Mouse (Mus musculus): ENCODE data around the gene Rtp2. TPM values are rescaled to one million over a fixed set of nuclear protein-coding genes. Genes with fewer than 3 reads are reported as not detected.

The Rtp2 gene
- polyA plus RNA-seq, 1 experiment from 2014 or later = not detected

- no peak overlapping the region for H3K4me3 ChIP-seq (ENCODE audit: low read length)
- H3K36me3 ChIP-seq (ENCODE audit: control insufficient read depth, insufficient read depth, low read length) = peaks cover 3% of the 10 kb centered on the region; the same call in 1 of the 2 replicates
- no peak overlapping the region for H3K4me2 ChIP-seq (ENCODE audit: low read length)
- no peak overlapping the region for H3K9ac ChIP-seq (ENCODE audit: low read depth, low read length)
- no peak overlapping the region for H3K27ac ChIP-seq (ENCODE audit: low read depth, low read length)
- H3K9me3 ChIP-seq (ENCODE audit: control insufficient read depth, low read length) = no peaks in the 10 kb centered on the region
- H3K4me1 ChIP-seq (ENCODE audit: control insufficient read depth, insufficient read depth, low read depth, low read length) = no peaks in the 10 kb centered on the region
- 76% methylated on average over 20 of the region's 20 CpGs for WGBS
- H3K27me3 ChIP-seq (replicated peaks; ENCODE audit: control insufficient read depth, insufficient read depth, low read length) = no peaks in the 10 kb centered on the region
- ATAC-seq = no peak
Observed at GRCm38 (mm10) chr16:23972126-23972740, 40.0 kb upstream of the Rtp2 start.

GRCm38 (mm10) chr16:23969919-23970318 lies 37.7 kb upstream of the Rtp2 start:
- Histone ChIP-seq H3K27ac (ENCODE audit: low read depth, low read length) (no peak overlapping the region), H3K36me3 (ENCODE audit: control insufficient read depth, insufficient read depth, low read length) (peaks cover 3% of the 10 kb centered on the region; the same call in 1 of the 2 replicates), H3K4me2 (ENCODE audit: low read length) (no peak overlapping the region), H3K27me3 (replicated peaks; ENCODE audit: control insufficient read depth, insufficient read depth, low read length) (no peaks in the 10 kb centered on the region), H3K4me1 (ENCODE audit: control insufficient read depth, insufficient read depth, low read depth, low read length) (no peaks in the 10 kb centered on the region), H3K9ac (ENCODE audit: low read depth, low read length) (no peak overlapping the region), H3K9me3 (ENCODE audit: control insufficient read depth, low read length) (no peaks in the 10 kb centered on the region), H3K4me3 (ENCODE audit: low read length) (no peak overlapping the region)
- ATAC-seq = no peak
- 72% methylated on average over 14 of the region's 14 CpGs for WGBS

GRCm38 (mm10) chr16:23968888-23969287 lies 36.7 kb upstream of the Rtp2 start:
- Histone ChIP-seq H3K36me3 (ENCODE audit: control insufficient read depth, insufficient read depth, low read length) (peaks cover 3% of the 10 kb centered on the region; the same call in 1 of the 2 replicates), H3K4me1 (ENCODE audit: control insufficient read depth, insufficient read depth, low read depth, low read length) (no peaks in the 10 kb centered on the region), H3K4me3 (ENCODE audit: low read length) (no peak overlapping the region), H3K27ac (ENCODE audit: low read depth, low read length) (no peak overlapping the region), H3K27me3 (replicated peaks; ENCODE audit: control insufficient read depth, insufficient read depth, low read length) (no peaks in the 10 kb centered on the region), H3K9me3 (ENCODE audit: control insufficient read depth, low read length) (no peaks in the 10 kb centered on the region), H3K9ac (ENCODE audit: low read depth, low read length) (no peak overlapping the region), H3K4me2 (ENCODE audit: low read length) (no peak overlapping the region)
- ATAC-seq = no peak
- 89% methylated on average over 4 of the region's 4 CpGs for WGBS

- Histone ChIP-seq H3K27ac (ENCODE audit: low read depth, low read length) (no peak overlapping the region), H3K27me3 (replicated peaks; ENCODE audit: control insufficient read depth, insufficient read depth, low read length) (no peaks in the 10 kb centered on the region), H3K36me3 (ENCODE audit: control insufficient read depth, insufficient read depth, low read length) (peaks cover 3% of the 10 kb centered on the region; the same call in 1 of the 2 replicates), H3K9ac (ENCODE audit: low read depth, low read length) (no peak overlapping the region), H3K4me1 (ENCODE audit: control insufficient read depth, insufficient read depth, low read depth, low read length) (no peaks in the 10 kb centered on the region), H3K4me3 (ENCODE audit: low read length) (no peak overlapping the region), H3K4me2 (ENCODE audit: low read length) (no peak overlapping the region), H3K9me3 (ENCODE audit: control insufficient read depth, low read length) (no peaks in the 10 kb centered on the region)
- 81% methylated on average over 7 of the region's 7 CpGs for WGBS
- ATAC-seq = no peak
Observed at GRCm38 (mm10) chr16:23967301-23967700, 35.1 kb upstream of the Rtp2 start.

- Histone ChIP-seq H3K9me3 (ENCODE audit: control insufficient read depth, low read length) (no peaks in the 10 kb centered on the region), H3K9ac (ENCODE audit: low read depth, low read length) (no peak overlapping the region), H3K27me3 (replicated peaks; ENCODE audit: control insufficient read depth, insufficient read depth, low read length) (no peaks in the 10 kb centered on the region), H3K4me2 (ENCODE audit: low read length) (no peak overlapping the region), H3K27ac (ENCODE audit: low read depth, low read length) (no peak overlapping the region), H3K4me3 (ENCODE audit: low read length) (no peak overlapping the region), H3K4me1 (ENCODE audit: control insufficient read depth, insufficient read depth, low read depth, low read length) (no peaks in the 10 kb centered on the region), H3K36me3 (ENCODE audit: control insufficient read depth, insufficient read depth, low read length) (peaks cover 3% of the 10 kb centered on the region; the same call in 1 of the 2 replicates)
- 94% methylated on average over 14 of the region's 14 CpGs for WGBS
- no peak for ATAC-seq
Observed at GRCm38 (mm10) chr16:23966066-23966465, 33.9 kb upstream of the Rtp2 start.

GRCm38 (mm10) chr16:23964706-23965367 lies 32.6 kb upstream of the Rtp2 start:
- 0 out of 2 replicates have a peak, but pooled peaks have one; percentile 15 for ATAC-seq
- Histone ChIP-seq H3K36me3 (ENCODE audit: control insufficient read depth, insufficient read depth, low read length) (peaks cover 3% of the 10 kb centered on the region; the same call in 1 of the 2 replicates), H3K4me2 (ENCODE audit: low read length) (no peak overlapping the region), H3K4me3 (ENCODE audit: low read length) (no peak overlapping the region), H3K9ac (ENCODE audit: low read depth, low read length) (no peak overlapping the region), H3K9me3 (ENCODE audit: control insufficient read depth, low read length) (no peaks in the 10 kb centered on the region), H3K4me1 (ENCODE audit: control insufficient read depth, insufficient read depth, low read depth, low read length) (no peaks in the 10 kb centered on the region), H3K27me3 (replicated peaks; ENCODE audit: control insufficient read depth, insufficient read depth, low read length) (no peaks in the 10 kb centered on the region), H3K27ac (ENCODE audit: low read depth, low read length) (no peak overlapping the region)
- WGBS = 73% methylated on average over 14 of the region's 14 CpGs

- no peak overlapping the region for H3K4me2 ChIP-seq (ENCODE audit: low read length)
- H3K27me3 ChIP-seq (replicated peaks; ENCODE audit: control insufficient read depth, insufficient read depth, low read length) = no peaks in the 10 kb centered on the region
- H3K9ac ChIP-seq (ENCODE audit: low read depth, low read length) = no peak overlapping the region
- WGBS = 49% methylated on average over 22 of the region's 22 CpGs
- peak; percentile 79 for ATAC-seq
- H3K9me3 ChIP-seq (ENCODE audit: control insufficient read depth, low read length) = no peaks in the 10 kb centered on the region
- H3K36me3 ChIP-seq (ENCODE audit: control insufficient read depth, insufficient read depth, low read length) = peaks cover 3% of the 10 kb centered on the region; the same call in 1 of the 2 replicates
- no peaks in the 10 kb centered on the region for H3K4me1 ChIP-seq (ENCODE audit: control insufficient read depth, insufficient read depth, low read depth, low read length)
- no peak overlapping the region for H3K4me3 ChIP-seq (ENCODE audit: low read length)
- no peak overlapping the region for H3K27ac ChIP-seq (ENCODE audit: low read depth, low read length)
Observed at GRCm38 (mm10) chr16:23963896-23964668, 31.9 kb upstream of the Rtp2 start.

- H3K4me3 ChIP-seq (ENCODE audit: low read length) = no peak overlapping the region
- no peak overlapping the region for H3K27ac ChIP-seq (ENCODE audit: low read depth, low read length)
- no peak overlapping the region for H3K4me2 ChIP-seq (ENCODE audit: low read length)
- H3K27me3 ChIP-seq (replicated peaks; ENCODE audit: control insufficient read depth, insufficient read depth, low read length) = no peaks in the 10 kb centered on the region
- no peak overlapping the region for H3K9ac ChIP-seq (ENCODE audit: low read depth, low read length)
- H3K36me3 ChIP-seq (ENCODE audit: control insufficient read depth, insufficient read depth, low read length) = no peaks in the 10 kb centered on the region
- no peaks in the 10 kb centered on the region for H3K9me3 ChIP-seq (ENCODE audit: control insufficient read depth, low read length)
- 82% methylated on average over 2 of the region's 2 CpGs for WGBS
- no peaks in the 10 kb centered on the region for H3K4me1 ChIP-seq (ENCODE audit: control insufficient read depth, insufficient read depth, low read depth, low read length)
- no peak for ATAC-seq
Observed at GRCm38 (mm10) chr16:23962401-23962800, 30.2 kb upstream of the Rtp2 start.

- Histone ChIP-seq H3K9ac (ENCODE audit: low read depth, low read length) (no peak overlapping the region), H3K36me3 (ENCODE audit: control insufficient read depth, insufficient read depth, low read length) (no peaks in the 10 kb centered on the region), H3K27ac (ENCODE audit: low read depth, low read length) (no peak overlapping the region), H3K4me3 (ENCODE audit: low read length) (no peak overlapping the region), H3K9me3 (ENCODE audit: control insufficient read depth, low read length) (no peaks in the 10 kb centered on the region), H3K4me1 (ENCODE audit: control insufficient read depth, insufficient read depth, low read depth, low read length) (no peaks in the 10 kb centered on the region), H3K27me3 (replicated peaks; ENCODE audit: control insufficient read depth, insufficient read depth, low read length) (no peaks in the 10 kb centered on the region), H3K4me2 (ENCODE audit: low read length) (no peak overlapping the region)
- no peak for ATAC-seq
Observed at GRCm38 (mm10) chr16:23958938-23959337, 26.7 kb upstream of the Rtp2 start.
